Mouse (Mus musculus) testis, adult 2 months (tissue): ENCODE measurements around the gene Kmt2c.

Source experiments
- CTCF ChIP-seq: fragments of 200-500 bp; IDR thresholded peaks from 2 replicates; pipeline ENCODE4 v1.5.1; 2012; ENCODE audit warnings: low read depth, mild to moderate bottlenecking, inconsistent platforms, low read length, moderate library complexity; ENCODE audit not compliant: control insufficient read depth, insufficient read depth, insufficient replicate concordance
- POLR2A ChIP-seq: fragments of 200-500 bp; IDR thresholded peaks from 2 replicates; pipeline ENCODE4 v1.6.1; 2012; ENCODE audit warnings: low read depth, mild to moderate bottlenecking, inconsistent platforms, low read length, moderate library complexity; ENCODE audit not compliant: control insufficient read depth

GRCm38 (mm10) chr5:25247036-25247435, 251.5 kb downstream of the Kmt2c start:
- TF ChIP-seq POLR2A (no peak), CTCF (no peak)
